Mouse (Mus musculus) layer of hippocampus, adult 8-10 months (tissue): ENCODE results near the gene Psmb3. TPM values are rescaled to one million over a fixed set of nuclear protein-coding genes. Genes with fewer than 3 reads are reported as not detected.
"Not testable (repeated sequence)": the region's sequence is repeated elsewhere in the genome, so short reads cannot be mapped to it uniquely, and the experiment has no call there.

Experiments
- DNase-seq, 2 experiments: peaks; one replicate each; pipeline ENCODE4 v3.0.0; 2022; ENCODE audit warnings: low spot score in 2 of 2
- total RNA-seq, 4 experiments: library from RNA; stranded (reverse); gene quantifications; 2 replicates each; pipeline ENCODE4 v1.2.4; 2022

Gene Psmb3
- total RNA-seq, 4 experiments from 2014 or later = 121 to 145 (median 133) TPM

DNA sequence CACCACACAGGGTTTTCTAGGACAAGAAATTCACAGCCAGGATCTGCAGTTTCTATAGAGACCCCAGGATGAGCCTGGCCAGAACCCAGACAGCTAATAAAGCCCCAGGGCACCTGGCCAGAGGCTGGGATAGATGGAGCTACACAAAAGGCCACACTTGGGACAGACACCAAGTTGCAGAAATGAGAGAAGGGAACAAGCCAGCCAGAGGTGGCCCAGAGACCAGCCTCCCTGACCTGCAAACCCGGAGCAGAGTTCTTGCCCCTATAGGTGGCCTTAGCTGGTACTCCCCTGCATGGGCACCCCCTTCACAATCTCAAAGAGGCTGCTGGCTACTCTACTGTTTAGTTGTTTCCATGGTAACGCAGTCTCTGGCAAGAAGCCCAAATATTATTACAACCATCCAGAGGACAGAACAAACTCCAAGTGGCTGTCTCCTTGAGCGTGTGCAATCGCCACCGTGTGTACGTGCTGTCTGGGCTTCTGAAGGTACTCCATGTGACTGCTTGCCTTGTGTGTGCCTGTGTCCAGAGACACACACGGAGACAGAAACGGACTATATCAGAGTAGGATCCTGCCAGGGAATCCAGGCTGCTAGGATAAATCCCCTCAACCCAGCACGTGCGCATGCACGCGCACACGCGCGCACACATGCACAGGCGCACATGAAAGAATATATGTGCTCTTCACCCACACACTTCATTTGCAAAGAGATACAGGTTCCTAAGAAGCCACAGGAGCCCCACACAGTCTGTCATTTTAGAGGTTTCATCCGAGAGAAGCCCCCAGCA, 8.1 kb upstream of the Psmb3 start:
- DNase-seq = peak; percentile 58 to 67

DNA sequence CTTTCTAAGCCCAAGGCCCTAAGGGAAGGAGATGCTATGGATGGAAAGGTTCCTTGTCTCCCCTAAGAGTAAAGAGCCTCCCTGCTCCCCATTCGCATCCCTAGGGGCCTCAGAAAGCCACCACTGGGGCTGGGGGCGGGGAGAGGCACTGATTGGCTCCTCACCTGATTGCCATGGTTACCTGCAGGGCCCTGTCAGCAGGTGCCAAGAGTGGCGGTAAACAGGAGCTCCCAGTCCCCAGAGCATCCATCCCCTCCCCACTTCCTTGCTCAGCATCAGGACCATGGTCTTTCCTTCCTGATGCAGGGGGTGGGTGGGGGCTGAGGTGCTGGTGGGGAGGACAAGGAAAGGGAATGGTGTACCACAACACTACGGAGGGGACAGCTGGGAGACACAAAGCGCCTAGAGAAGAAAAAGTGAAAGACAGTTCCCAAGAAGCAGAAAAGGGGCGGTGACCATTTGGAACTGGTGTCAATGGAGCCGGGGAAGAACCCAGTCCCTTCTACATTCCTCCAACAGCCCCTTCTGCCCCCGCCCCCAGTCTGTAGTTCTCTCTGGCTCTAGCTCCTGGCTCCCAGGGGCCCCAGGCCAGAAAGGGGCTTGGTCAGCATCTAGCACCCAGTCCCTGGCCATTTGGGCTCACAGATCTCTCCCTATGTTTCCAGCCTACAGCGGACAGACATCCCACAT, 7.3 kb upstream of the Psmb3 start:
- DNase-seq = no peak

DNA sequence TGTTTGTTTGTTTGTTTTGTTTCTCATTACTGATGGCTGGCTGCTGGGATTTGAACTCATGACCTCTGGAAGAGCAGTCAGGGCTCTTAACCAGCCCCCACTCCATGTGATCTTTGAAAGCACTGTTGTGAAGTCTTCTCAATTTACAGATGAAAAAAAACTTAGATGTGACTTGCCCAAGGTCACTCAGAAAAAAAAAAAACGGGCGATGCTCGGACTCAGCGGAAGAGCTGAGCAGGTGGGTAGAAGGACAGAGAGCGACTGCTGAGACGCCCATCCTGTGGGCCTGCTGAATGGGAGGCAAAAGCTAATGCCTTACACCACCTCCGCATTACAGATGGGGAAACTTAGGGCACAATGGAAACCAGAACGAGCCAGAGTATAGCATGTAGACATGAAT, 6.5 kb upstream of the Psmb3 start:
- DNase-seq = no peak

DNA sequence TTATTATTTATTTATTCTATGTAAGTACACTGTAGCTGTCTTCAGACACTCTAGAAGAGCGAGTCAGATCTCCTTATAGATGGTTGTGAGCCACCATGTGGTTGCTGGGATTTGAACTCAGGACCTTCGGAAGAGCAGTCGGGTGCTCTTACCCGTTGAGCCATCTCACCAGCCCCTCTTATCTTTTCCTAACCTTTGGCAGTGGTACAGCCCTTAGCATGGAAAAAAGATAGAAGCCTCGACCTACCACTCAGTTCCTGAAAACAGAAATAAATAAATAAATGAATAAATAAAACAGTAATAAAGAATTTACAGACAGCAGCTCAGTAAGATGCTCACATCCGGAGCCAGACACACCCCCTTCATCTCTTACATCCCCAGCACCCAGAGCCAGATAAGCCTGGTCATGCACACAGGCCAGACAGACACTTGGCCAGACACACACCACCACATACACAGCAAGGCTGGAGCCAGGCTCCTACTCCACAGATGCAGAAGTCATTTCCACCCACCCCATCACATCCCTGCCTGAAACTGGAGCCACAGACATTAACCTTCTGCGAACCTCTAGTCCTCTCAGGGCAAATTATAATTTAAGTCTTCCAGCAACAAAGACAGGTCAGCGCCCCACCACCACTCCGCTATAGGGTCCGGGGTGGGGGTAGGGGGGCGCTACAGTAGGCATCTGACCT, 5.9 kb upstream of the Psmb3 start:
- no peak for DNase-seq

- DNase-seq = no peak
Observed at GRCm38 (mm10) chr11:97697891-97698529, 5.2 kb upstream of the Psmb3 start.

DNA sequence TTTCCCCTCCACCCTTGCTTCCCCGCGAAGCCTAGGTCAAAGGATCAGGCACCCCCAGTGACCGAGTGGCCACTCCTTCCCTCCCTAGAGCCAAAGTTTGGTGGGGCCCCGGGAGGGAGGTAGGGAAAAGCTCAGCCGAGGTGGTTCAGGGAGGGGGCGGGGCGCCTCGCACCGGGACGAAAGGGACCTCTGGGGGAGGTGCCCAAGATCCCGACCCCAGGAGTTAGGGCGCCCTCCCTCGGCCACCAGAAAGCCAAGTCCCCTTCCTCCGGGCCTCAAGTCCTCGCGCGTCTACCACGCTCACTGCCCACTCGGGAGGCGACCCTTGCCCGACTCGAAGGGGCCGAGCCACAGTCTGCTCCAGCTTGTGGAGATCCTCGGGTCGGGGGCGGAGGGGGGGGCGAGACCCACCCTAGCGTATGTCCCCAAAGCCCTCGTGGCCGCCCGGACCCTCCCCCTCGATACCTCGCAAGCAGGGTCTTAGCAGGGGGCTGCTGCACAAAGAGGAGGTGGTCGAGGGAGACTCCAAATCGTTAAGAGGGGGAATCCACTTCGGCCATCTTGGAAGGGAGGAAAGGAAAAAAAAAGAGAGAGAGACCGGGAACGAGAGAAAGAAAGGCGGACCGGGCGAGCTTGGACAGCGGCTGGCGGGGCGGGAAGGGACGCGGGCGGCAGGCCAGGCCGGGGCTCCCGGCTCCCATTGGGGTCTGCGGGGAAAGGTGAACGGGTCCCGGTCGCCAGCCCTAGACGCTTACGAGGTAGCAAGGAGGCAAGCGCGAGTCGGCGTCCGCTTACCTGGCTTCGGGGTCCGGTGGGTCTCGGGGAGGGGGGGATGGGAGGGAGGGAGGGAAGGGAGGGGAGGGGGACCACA, 4.2 kb upstream of the Psmb3 start:
- DNase-seq = no peak

DNA sequence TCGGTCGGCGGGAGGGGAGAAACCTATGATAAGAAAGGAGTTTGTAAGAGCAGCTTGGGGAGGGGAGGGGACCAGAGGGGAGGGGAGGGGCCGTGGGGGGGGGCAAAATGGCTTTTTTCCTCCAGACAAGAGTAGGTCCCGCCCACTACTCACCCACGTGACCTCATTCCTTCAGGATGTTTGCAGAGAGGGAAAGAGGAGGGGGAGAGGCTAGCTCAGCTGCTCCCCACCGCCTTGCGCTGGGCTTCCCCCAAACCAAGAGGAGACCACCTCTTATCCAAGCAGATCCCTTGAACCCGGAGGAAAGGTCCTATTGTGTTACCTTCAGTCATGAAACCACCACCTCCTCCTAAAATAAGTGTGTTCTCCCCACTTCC, 3.6 kb upstream of the Psmb3 start:
- DNase-seq = peak; percentile 72 to 73

- peak in 1 of 2 experiments; percentile 64 for DNase-seq
Observed at GRCm38 (mm10) chr11:97700003-97700745, 3.0 kb upstream of the Psmb3 start, which contains the start of gene Pcgf2. Pcgf2 (minus strand) TSS chr11:97700497.

- DNase-seq = no peak
Observed at GRCm38 (mm10) chr11:97700746-97701580, 2.2 kb upstream of the Psmb3 start.

- no peak for DNase-seq
Observed at GRCm38 (mm10) chr11:97701581-97702392, 1.4 kb upstream of the Psmb3 start.

- peak; percentile 89 to 93 for DNase-seq
Observed at GRCm38 (mm10) chr11:97702393-97702745, 830 bp upstream of the Psmb3 start.

GRCm38 (mm10) chr11:97710067-97710466, 6.9 kb downstream of the Psmb3 start:
- DNase-seq = not testable (repeated sequence)

DNA sequence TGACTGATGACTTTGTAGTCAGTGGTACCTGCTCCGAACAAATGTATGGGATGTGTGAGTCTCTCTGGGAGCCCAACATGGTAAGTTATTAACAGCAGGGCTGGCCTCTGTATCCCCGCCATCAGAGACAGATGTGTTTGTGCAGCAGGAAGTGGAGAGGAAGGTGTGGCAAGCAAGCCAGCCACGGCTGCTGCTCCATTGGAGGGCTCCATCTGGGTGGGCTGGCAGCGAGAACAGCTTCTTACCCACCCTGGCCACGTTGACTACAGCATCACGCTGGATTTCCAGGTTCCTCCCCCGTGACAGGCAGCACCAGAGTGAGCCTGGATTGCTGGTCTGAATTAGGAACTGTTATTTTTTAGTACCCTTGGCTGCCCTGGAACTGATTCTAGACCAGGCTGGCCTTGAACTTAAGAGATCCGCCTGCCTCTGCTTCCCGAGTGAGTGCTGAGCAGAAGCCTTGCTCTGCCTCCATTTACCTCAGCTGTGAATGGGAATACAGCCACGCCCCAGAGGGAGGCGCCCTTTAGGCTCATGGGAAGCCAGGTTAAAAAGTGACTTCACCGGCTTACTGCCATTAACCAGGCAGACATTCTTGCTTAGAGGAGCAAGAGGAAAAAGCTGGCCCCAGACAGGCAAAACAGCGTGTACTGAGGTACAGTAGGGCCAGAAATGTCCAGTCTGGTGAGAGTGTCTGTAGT, 8.2 kb downstream of the Psmb3 start:
- no peak for DNase-seq

- no peak for DNase-seq
Observed at GRCm38 (mm10) chr11:97712286-97712685, 9.1 kb downstream of the Psmb3 start.

DNA sequence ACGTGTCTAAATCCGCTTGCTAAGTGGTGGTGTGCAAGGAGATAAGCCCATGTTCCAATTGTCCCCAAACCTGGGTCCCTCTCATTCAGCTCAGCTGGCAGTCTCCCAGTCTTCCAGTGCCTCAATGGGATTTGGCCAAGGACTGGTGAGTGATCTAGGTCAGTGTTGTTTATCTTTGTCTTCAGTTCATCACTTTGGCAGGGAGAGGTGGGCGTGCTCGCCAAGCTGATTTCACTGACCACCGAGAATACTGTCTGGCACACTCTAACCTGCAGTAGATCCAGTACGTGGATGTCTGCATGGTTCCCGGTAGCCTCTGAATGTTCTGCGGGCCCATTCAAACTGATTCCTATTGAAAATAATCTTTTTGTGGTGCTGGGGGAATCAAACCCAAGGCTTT, 10.7 kb downstream of the Psmb3 start:
- no peak for DNase-seq

DNA sequence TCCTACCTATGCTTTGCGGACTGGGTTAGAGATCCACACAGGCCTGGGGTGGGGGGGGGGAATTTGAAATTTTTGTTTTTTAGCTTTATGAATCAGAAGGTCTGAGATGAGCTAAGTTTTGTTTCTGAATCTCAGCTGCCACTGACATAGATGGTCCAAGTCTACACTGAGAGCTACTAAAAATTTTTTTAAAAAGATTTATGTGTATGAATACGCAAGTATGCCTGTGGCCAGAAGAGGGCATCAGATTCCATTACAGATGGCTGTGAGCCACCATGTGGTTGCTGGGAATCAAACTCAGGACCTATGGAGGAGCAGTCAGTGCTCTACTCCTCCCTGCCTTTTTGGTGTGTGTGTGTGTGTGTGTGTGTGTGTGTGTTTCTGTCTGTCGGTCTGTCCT, 11.2 kb downstream of the Psmb3 start:
- DNase-seq = no peak
